Mouse (Mus musculus) heart, postnatal 0 days (tissue): ENCODE measurements at regions not wholly inside any gene's neighbourhood (a gene's known extent, or its start where the extent isn't known, plus 50 kb on each side); places are given as distances from the start of the nearest gene placed in this dataset.

Experiments
- ATAC-seq: fragments of 200-750 bp; cut with Nextera tagmentation; 2 replicates; pipeline ENCODE4 v1.8.0; 2017; ENCODE audit warnings: low read depth, moderate number of reproducible peaks, moderate library complexity; ENCODE audit not compliant: insufficient read depth
- DNase-seq: peaks from one replicate; pipeline ENCODE4 v3.0.0-alpha.2; 2016; ENCODE audit warnings: low spot score
- H3K27ac ChIP-seq: fragments of 300-500 bp; sonication (generic); 2 replicates; pipeline ENCODE4 v1.5.1; 2014; ENCODE audit warnings: low read depth, mild to moderate bottlenecking
- H3K27me3 ChIP-seq: fragments of 300-500 bp; sonication (generic); 2 replicates; pipeline ENCODE4 v1.6.1; 2014; ENCODE audit warnings: low read length, mixed read lengths; ENCODE audit not compliant: control insufficient read depth, insufficient read depth
- H3K36me3 ChIP-seq: fragments of 300-500 bp; sonication (generic); replicated peaks from 2 replicates; pipeline ENCODE4 v1.6.1; 2014; ENCODE audit warnings: low read length, mixed read lengths; ENCODE audit not compliant: control insufficient read depth, insufficient read depth
- H3K4me1 ChIP-seq: fragments of 300-500 bp; sonication (generic); 2 replicates; pipeline ENCODE4 v1.6.1; 2014; ENCODE audit warnings: antibody characterized with exemption; ENCODE audit not compliant: control insufficient read depth, insufficient read depth
- H3K4me2 ChIP-seq: fragments of 300-500 bp; sonication (generic); 2 replicates; pipeline ENCODE4 v1.6.1; 2014; ENCODE audit warnings: low read depth, mild to moderate bottlenecking, low read length, moderate library complexity
- H3K4me3 ChIP-seq: fragments of 300-500 bp; sonication (generic); 2 replicates; pipeline ENCODE4 v1.5.1; 2014; ENCODE audit warnings: low read depth, low read length
- H3K9ac ChIP-seq: fragments of 300-500 bp; sonication (generic); replicated peaks from 2 replicates; pipeline ENCODE4 v1.6.1; 2014; ENCODE audit warnings: low read depth, low read length, mixed read lengths
- H3K9me3 ChIP-seq: fragments of 300-500 bp; sonication (generic); replicated peaks from 2 replicates; pipeline ENCODE4 v1.6.1; 2016; ENCODE audit warnings: low read length; ENCODE audit not compliant: control insufficient read depth
- CTCF ChIP-seq: IDR thresholded peaks from 2 replicates; pipeline ENCODE4 v1.5.1; 2016; ENCODE audit warnings: antibody characterized with exemption, control low read depth, low read depth
- EP300 ChIP-seq: IDR thresholded peaks from 2 replicates; pipeline ENCODE4 v1.6.1; 2016; ENCODE audit warnings: antibody characterized with exemption, low read depth
- WGBS: fragments of 180-500 bp; shearing (Covaris S2); extraction: QIAGEN DNeasy Blood & Tissue Kit; methylation state at CpG from one replicate; pipeline ENCODE4 v1.1.7; 2014; 5-methylcytosine and 5-hydroxymethylcytosine counted together

- no peak overlapping the region for H3K4me3 ChIP-seq
- no peak for DNase-seq
- 79% methylated on average over 4 of the region's 4 CpGs for WGBS
Observed at GRCm38 (mm10) chr6:96053476-96053875, 59.5 kb upstream of the Fam19a1 start.

GRCm38 (mm10) chr6:96057011-96057410, 55.9 kb upstream of the Fam19a1 start:
- Histone ChIP-seq H3K4me3 (no peak overlapping the region), H3K36me3 (no peaks in the 10 kb centered on the region), H3K9me3 (no peaks in the 10 kb centered on the region), H3K4me2 (no peak overlapping the region), H3K9ac (no peak overlapping the region), H3K4me1 (no peaks in the 10 kb centered on the region), H3K27me3 (no peaks in the 10 kb centered on the region), H3K27ac (no peak overlapping the region)
- WGBS, result 69% methylated on average over 2 of the region's 2 CpGs
- TF ChIP-seq EP300 (no peak), CTCF (no peak)
- no peak for ATAC-seq
- DNase-seq, result no peak

More at GRCm38 (mm10) chr6:96053476-96053875, 59.5 kb upstream of the Fam19a1 start:
- no peak for ATAC-seq
- no peak overlapping the region for H3K27ac ChIP-seq
- no peaks in the 10 kb centered on the region for H3K4me1 ChIP-seq
- H3K27me3 ChIP-seq, result no peaks in the 10 kb centered on the region
- H3K9ac ChIP-seq, result no peak overlapping the region
- H3K36me3 ChIP-seq, result no peaks in the 10 kb centered on the region
- TF ChIP-seq EP300 (no peak), CTCF (no peak)
- H3K4me2 ChIP-seq, result no peak overlapping the region
- H3K9me3 ChIP-seq, result no peaks in the 10 kb centered on the region

GRCm38 (mm10) chr6:96057575-96058159, 55.3 kb upstream of the Fam19a1 start:
- Histone ChIP-seq H3K4me3 (no peak overlapping the region), H3K9ac (no peak overlapping the region), H3K27ac (no peak overlapping the region), H3K36me3 (no peaks in the 10 kb centered on the region), H3K4me1 (no peaks in the 10 kb centered on the region), H3K27me3 (no peaks in the 10 kb centered on the region), H3K9me3 (no peaks in the 10 kb centered on the region), H3K4me2 (no peak overlapping the region)
- DNase-seq (no peak), ATAC-seq (no peak)
- TF ChIP-seq CTCF, result no peak
- no peak for TF ChIP-seq EP300
- WGBS, result 66% methylated on average over 5 of the region's 5 CpGs

- Histone ChIP-seq H3K4me1 (no peaks in the 10 kb centered on the region), H3K4me3 (no peak overlapping the region), H3K27ac (no peak overlapping the region), H3K9ac (no peak overlapping the region), H3K4me2 (no peak overlapping the region), H3K36me3 (no peaks in the 10 kb centered on the region), H3K27me3 (no peaks in the 10 kb centered on the region), H3K9me3 (no peaks in the 10 kb centered on the region)
- WGBS, result 71% methylated on average over 1 of the region's 1 CpGs
- DNase-seq (no peak), ATAC-seq (no peak)
- TF ChIP-seq EP300, result no peak
- TF ChIP-seq CTCF, result no peak
Observed at GRCm38 (mm10) chr6:96061979-96062378, 51.0 kb upstream of the Fam19a1 start.
